Mouse (Mus musculus) kidney, adult 2 months (tissue): Measurements from ENCODE around the gene Sytl4.

Source experiments
- CTCF ChIP-seq: fragments of 200-500 bp; conservative IDR thresholded peaks from 2 replicates; pipeline ENCODE4 v1.5.1; 2011; ENCODE audit warnings: low read depth, mild to moderate bottlenecking, control low read depth, low read length, moderate library complexity, mixed read lengths; ENCODE audit not compliant: insufficient read depth, insufficient read length
- POLR2A ChIP-seq: fragments of 200-500 bp; IDR thresholded peaks from one replicate; pipeline ENCODE4 v1.6.1; 2011; ENCODE audit warnings: low read depth, low read length, control low read depth

- no peak for TF ChIP-seq POLR2A
- no peak for TF ChIP-seq CTCF
Observed at GRCm38 (mm10) chrX:133981231-133982002, at the start of gene Sytl4.
